Mouse (Mus musculus) lung, adult 2 months (tissue): ENCODE measurements around the gene Rbm15.

Source experiments
- CTCF ChIP-seq: fragments of 200-500 bp; IDR thresholded peaks from 2 replicates; pipeline ENCODE4 v1.5.1; 2011; ENCODE audit warnings: mild to moderate bottlenecking, low read length, control low read depth; ENCODE audit not compliant: insufficient read depth
- POLR2A ChIP-seq: fragments of 200-500 bp; IDR thresholded peaks from 2 replicates; pipeline ENCODE4 v1.6.1; 2011; ENCODE audit warnings: low read depth, mild to moderate bottlenecking, control low read depth, low read length, borderline replicate concordance; ENCODE audit errors: extremely low read depth

- TF ChIP-seq CTCF (no peak), POLR2A (no peak)
Observed at GRCm38 (mm10) chr3:107321776-107322175, 11.7 kb downstream of the Rbm15 start.
